In the genomic region with DNA sequence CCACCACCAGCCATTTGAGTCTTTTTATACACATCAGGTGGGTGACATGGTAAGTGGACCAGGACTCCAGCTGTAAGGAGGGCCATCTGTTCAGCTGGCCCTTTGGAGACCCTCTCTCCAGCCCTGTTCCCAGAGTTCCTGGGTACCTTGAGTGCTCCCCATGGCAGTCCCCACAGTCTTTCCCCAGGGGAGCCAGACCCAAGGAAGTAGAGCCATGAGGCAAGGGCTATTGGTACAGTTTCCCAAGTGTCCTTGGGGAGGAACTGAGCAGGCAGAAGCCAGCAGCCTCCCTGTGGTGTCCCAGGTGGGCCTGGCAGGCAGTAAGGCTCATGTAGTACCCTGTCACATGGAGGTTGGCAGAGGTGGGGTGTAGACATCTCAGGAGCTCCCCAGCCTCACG, we compare ENCODE assay signal across 16 mouse cellular contexts. TPM values are rescaled to one million over a fixed set of nuclear protein-coding genes. Genes with fewer than 3 reads are reported as not detected.
"Had no signal": no experiment of that assay in that cellular context is flagged by ENCODE, and none has a peak within 500 bp of the region (broad histone marks: within the 10 kb centered on the region; RNA-seq: fewer than 3 reads in every experiment).

No protein-coding gene starts in this region.

- H3K27me3 ChIP-seq: midbrain, embryonic 15.5 days; neural tube, embryonic 15.5 days had no signal

- H3K9me3 ChIP-seq: liver, embryonic 13.5 days; midbrain, embryonic 12.5 days; midbrain, embryonic 15.5 days; neural tube, embryonic 12.5 days; neural tube, embryonic 15.5 days had no signal

- H3K4me3 ChIP-seq: liver, embryonic 13.5 days; midbrain, embryonic 12.5 days; midbrain, embryonic 15.5 days; neural tube, embryonic 12.5 days; neural tube, embryonic 15.5 days had no signal

- ATAC-seq: midbrain, embryonic 15.5 days had no signal

- H3K27ac ChIP-seq: kidney, postnatal 0 days; liver, embryonic 13.5 days; midbrain, embryonic 12.5 days; midbrain, embryonic 15.5 days; neural tube, embryonic 12.5 days; neural tube, embryonic 15.5 days; stomach, postnatal 0 days had no signal

- DNase-seq: liver, embryonic 13.5 days; lung, adult 2 months; lung, postnatal 14 days; lung, postnatal 4 days; right cerebral cortex, postnatal 14 days; right cerebral cortex, postnatal 4 days; thymus, adult 2 months; thymus, postnatal 14 days; thymus, postnatal 4 days had no signal

- H3K4me2 ChIP-seq: liver, embryonic 13.5 days; midbrain, embryonic 12.5 days; midbrain, embryonic 15.5 days; neural tube, embryonic 12.5 days; neural tube, embryonic 15.5 days had no signal

- H3K9ac ChIP-seq: liver, embryonic 13.5 days; midbrain, embryonic 12.5 days; midbrain, embryonic 15.5 days; neural tube, embryonic 12.5 days; neural tube, embryonic 15.5 days had no signal

- H3K36me3 ChIP-seq: liver, embryonic 13.5 days; midbrain, embryonic 12.5 days; midbrain, embryonic 15.5 days; neural tube, embryonic 12.5 days; neural tube, embryonic 15.5 days had no signal

RNA-seq across cellular contexts. Expression of a gene that starts 4.6 kb away (rescaled TPM):
- total RNA-seq: liver, adult 2 months had no signal
- polyA plus RNA-seq: liver, adult 2 months had no signal
